Mouse (Mus musculus) heart, adult 2 months (tissue): Measurements from ENCODE around the gene Trim72.
"Not testable (repeated sequence)": the region's sequence is repeated elsewhere in the genome, so short reads cannot be mapped to it uniquely, and the experiment has no call there.

Experiments used
- CTCF ChIP-seq: fragments of 200-600 bp; IDR thresholded peaks from 2 replicates; pipeline ENCODE4 v1.8.1; 2022; ENCODE audit warnings: antibody characterized with exemption, mild to moderate bottlenecking, moderate library complexity
- EP300 ChIP-seq: fragments of 200-500 bp; IDR thresholded peaks from 2 replicates; pipeline ENCODE4 v1.6.1; 2011; ENCODE audit warnings: low read depth, low read length, control low read depth; ENCODE audit not compliant: insufficient read depth
- POLR2A ChIP-seq: fragments of 200-500 bp; IDR thresholded peaks from 2 replicates; pipeline ENCODE4 v1.6.1; 2011; ENCODE audit warnings: mild to moderate bottlenecking, low read depth, low read length, control low read depth; ENCODE audit not compliant: insufficient read depth

DNA sequence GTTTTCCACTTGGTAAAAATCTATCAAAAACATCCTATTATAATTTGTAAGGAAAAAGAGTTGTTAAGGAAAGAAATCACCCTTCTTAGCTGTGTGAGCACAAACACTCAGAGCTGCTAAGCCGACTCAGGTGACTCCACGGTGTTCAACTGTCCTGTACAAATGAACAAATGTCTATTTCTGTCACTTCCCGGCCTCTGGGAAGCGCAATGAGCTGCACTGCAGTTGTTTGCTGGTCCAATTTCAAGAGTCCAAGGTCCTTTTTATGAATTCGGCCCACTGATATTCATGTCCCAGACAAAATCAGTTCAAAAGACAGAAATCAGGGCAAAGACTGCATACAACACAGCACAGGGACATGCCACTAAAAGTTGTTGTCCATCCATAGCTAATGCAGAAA lies 12.4 kb downstream of the Trim72 start:
- TF ChIP-seq CTCF, EP300, POLR2A: not testable (repeated sequence)
